Mouse (Mus musculus) midbrain, embryonic 12.5 days (tissue): Measurements from ENCODE around the gene Zfp428. TPM values are rescaled to one million over a fixed set of nuclear protein-coding genes. Genes with fewer than 3 reads are reported as not detected.

Experiments used
- ATAC-seq: fragments of 200-750 bp; cut with Nextera tagmentation; 2 replicates; pipeline ENCODE4 v1.8.0; 2017; ENCODE audit warnings: low read depth, moderate TSS enrichment, moderate library complexity; ENCODE audit not compliant: low FRiP score
- H3K27ac ChIP-seq: fragments of 300-500 bp; sonication (generic); replicated peaks from 2 replicates; pipeline ENCODE4 v1.5.1; 2016; ENCODE audit warnings: mild to moderate bottlenecking
- H3K27me3 ChIP-seq: fragments of 300-500 bp; sonication (generic); 2 replicates; pipeline ENCODE4 v1.6.1; 2016; ENCODE audit warnings: mild to moderate bottlenecking
- H3K36me3 ChIP-seq: fragments of 300-500 bp; sonication (generic); 2 replicates; pipeline ENCODE4 v1.6.1; 2016
- H3K4me1 ChIP-seq: fragments of 300-500 bp; sonication (generic); 2 replicates; pipeline ENCODE4 v1.6.1; 2016
- H3K4me2 ChIP-seq: fragments of 300-500 bp; sonication (generic); replicated peaks from 2 replicates; pipeline ENCODE4 v1.6.1; 2016; ENCODE audit warnings: mild to moderate bottlenecking, moderate library complexity
- H3K4me3 ChIP-seq: fragments of 300-500 bp; sonication (generic); 2 replicates; pipeline ENCODE4 v1.5.1; 2016; ENCODE audit warnings: mild to moderate bottlenecking
- H3K9ac ChIP-seq: fragments of 300-500 bp; sonication (generic); replicated peaks from 2 replicates; pipeline ENCODE4 v1.6.1; 2016; ENCODE audit warnings: mild to moderate bottlenecking, moderate library complexity
- H3K9me3 ChIP-seq: fragments of 300-500 bp; sonication (generic); 2 replicates; pipeline ENCODE4 v1.6.1; 2016; ENCODE audit warnings: mild to moderate bottlenecking
- WGBS: fragments of 180-500 bp; shearing (Covaris S2); methylation state at CpG from one replicate; pipeline ENCODE4 v1.1.7; 2016; 5-methylcytosine and 5-hydroxymethylcytosine counted together
- polyA plus RNA-seq: library from polyadenylated mRNA; unstranded; fragments of >200 nt; fragmentation: Nextera tagmentation; extraction: Ambion mirVana; gene quantifications from 2 replicates; pipeline ENCODE4 v1.2.1, GENCODE M21; 2016

Zfp428 gene
- polyA plus RNA-seq, 1 experiment from 2014 or later = 178 TPM

- no peak overlapping the region for H3K9ac ChIP-seq
- H3K4me3 ChIP-seq = no peak overlapping the region
- H3K27ac ChIP-seq = no peak overlapping the region
- no peaks in the 10 kb centered on the region; the same call in 1 of the 2 replicates for H3K9me3 ChIP-seq
- ATAC-seq = no peak
- WGBS = 79% methylated on average over 7 of the region's 7 CpGs
- no peaks in the 10 kb centered on the region; the same call in 1 of the 2 replicates for H3K27me3 ChIP-seq
- H3K4me1 ChIP-seq = 0 out of 2 replicates have a peak, but pooled peaks cover 3% of the 10 kb centered on the region
- no peaks in the 10 kb centered on the region for H3K36me3 ChIP-seq
- no peak overlapping the region for H3K4me2 ChIP-seq
Measured at GRCm38 (mm10) chr7:24472937-24473336, 33.9 kb upstream of the Zfp428 start.

GRCm38 (mm10) chr7:24473913-24474529, 32.8 kb upstream of the Zfp428 start:
- Histone ChIP-seq H3K4me2 (no peak overlapping the region), H3K27me3 (peaks cover 10% of the 10 kb centered on the region; the same call in 1 of the 2 replicates), H3K9ac (no peak overlapping the region), H3K36me3 (no peaks in the 10 kb centered on the region), H3K4me1 (0 out of 2 replicates have a peak, but pooled peaks cover 3% of the 10 kb centered on the region), H3K9me3 (no peaks in the 10 kb centered on the region; the same call in 1 of the 2 replicates), H3K4me3 (no peak overlapping the region), H3K27ac (no peak overlapping the region)
- peak; percentile 61; the same call in 1 of the 2 replicates for ATAC-seq
- WGBS = 47% methylated on average over 10 of the region's 10 CpGs

- Histone ChIP-seq H3K9me3 (no peaks in the 10 kb centered on the region), H3K36me3 (no peaks in the 10 kb centered on the region), H3K27me3 (peaks cover 19% of the 10 kb centered on the region), H3K9ac (no peak overlapping the region), H3K4me1 (peaks cover 12% of the 10 kb centered on the region), H3K4me3 (no peak overlapping the region), H3K4me2 (no peak overlapping the region), H3K27ac (no peak overlapping the region)
- no peak for ATAC-seq
- 45% methylated on average over 20 of the region's 21 CpGs for WGBS
Measured at GRCm38 (mm10) chr7:24474811-24475506, 31.8 kb upstream of the Zfp428 start.

- no peak for ATAC-seq
- H3K4me2 ChIP-seq = no peak overlapping the region
- peaks cover 23% of the 10 kb centered on the region for H3K4me1 ChIP-seq
- H3K27me3 ChIP-seq = peaks cover 33% of the 10 kb centered on the region
- WGBS = 76% methylated on average over 8 of the region's 8 CpGs
- H3K9ac ChIP-seq = no peak overlapping the region
- no peak overlapping the region for H3K27ac ChIP-seq
- H3K36me3 ChIP-seq = no peaks in the 10 kb centered on the region
- H3K4me3 ChIP-seq = no peak overlapping the region
- H3K9me3 ChIP-seq = no peaks in the 10 kb centered on the region
Measured at GRCm38 (mm10) chr7:24476338-24476737, 30.5 kb upstream of the Zfp428 start.

GRCm38 (mm10) chr7:24476856-24477255, 29.9 kb upstream of the Zfp428 start:
- 86% methylated on average over 7 of the region's 7 CpGs for WGBS
- no peak for ATAC-seq
- no peaks in the 10 kb centered on the region for H3K36me3 ChIP-seq
- peaks cover 26% of the 10 kb centered on the region for H3K4me1 ChIP-seq
- H3K27me3 ChIP-seq = peaks cover 36% of the 10 kb centered on the region
- no peak overlapping the region for H3K9ac ChIP-seq
- H3K4me3 ChIP-seq = no peak overlapping the region
- no peak overlapping the region for H3K4me2 ChIP-seq
- no peaks in the 10 kb centered on the region for H3K9me3 ChIP-seq
- H3K27ac ChIP-seq = no peak overlapping the region

- Histone ChIP-seq H3K4me3 (no peak overlapping the region), H3K9me3 (no peaks in the 10 kb centered on the region), H3K27me3 (peaks cover 36% of the 10 kb centered on the region), H3K4me1 (peaks cover 37% of the 10 kb centered on the region), H3K27ac (no peak overlapping the region), H3K9ac (no peak overlapping the region), H3K4me2 (no peak overlapping the region), H3K36me3 (no peaks in the 10 kb centered on the region)
- 90% methylated on average over 5 of the region's 5 CpGs for WGBS
- ATAC-seq = no peak
Measured at GRCm38 (mm10) chr7:24478911-24479310, 27.9 kb upstream of the Zfp428 start.

- H3K4me3 ChIP-seq = no peak overlapping the region
- no peak overlapping the region for H3K27ac ChIP-seq
- H3K4me1 ChIP-seq = peaks cover 45% of the 10 kb centered on the region
- 0 out of 2 replicates have a peak overlapping the region, but pooled peaks have one; percentile 92 for H3K4me2 ChIP-seq
- ATAC-seq = no peak
- peaks cover 36% of the 10 kb centered on the region for H3K27me3 ChIP-seq
- 86% methylated on average over 2 of the region's 2 CpGs for WGBS
- no peaks in the 10 kb centered on the region for H3K36me3 ChIP-seq
- H3K9ac ChIP-seq = peak overlapping the region; percentile 24; the same call in 1 of the 2 replicates
- no peaks in the 10 kb centered on the region for H3K9me3 ChIP-seq
Measured at GRCm38 (mm10) chr7:24479685-24480084, 27.1 kb upstream of the Zfp428 start.

- Histone ChIP-seq H3K4me1 (peaks cover 49% of the 10 kb centered on the region), H3K9me3 (no peaks in the 10 kb centered on the region), H3K36me3 (no peaks in the 10 kb centered on the region), H3K4me3 (peak overlapping the region; percentile 89; the same call in 1 of the 2 replicates), H3K4me2 (peak overlapping the region; percentile 92), H3K27me3 (peaks cover 36% of the 10 kb centered on the region), H3K27ac (no peak overlapping the region), H3K9ac (peak overlapping the region; percentile 24; the same call in 1 of the 2 replicates)
- WGBS = 61% methylated on average over 18 of the region's 18 CpGs
- ATAC-seq = no peak
Measured at GRCm38 (mm10) chr7:24480121-24480941, 26.5 kb upstream of the Zfp428 start.

GRCm38 (mm10) chr7:24480986-24481473, 25.8 kb upstream of the Zfp428 start:
- Histone ChIP-seq H3K27ac (no peak overlapping the region; the same call in 1 of the 2 replicates), H3K36me3 (no peaks in the 10 kb centered on the region), H3K9me3 (no peaks in the 10 kb centered on the region), H3K4me3 (peak overlapping the region; percentile 89), H3K4me2 (peak overlapping the region; percentile 92), H3K9ac (peak overlapping the region; percentile 95), H3K27me3 (peaks cover 36% of the 10 kb centered on the region), H3K4me1 (peaks cover 56% of the 10 kb centered on the region)
- peak; percentile 21 for ATAC-seq
- 13% methylated on average over 14 of the region's 14 CpGs for WGBS

GRCm38 (mm10) chr7:24481474-24482207, 25.2 kb upstream of the Zfp428 start, which contains the start of gene Cadm4:
Cadm4 (plus strand) TSS chr7:24482023.
- H3K27ac ChIP-seq = peak within 1 kb of the TSS; percentile 79
- WGBS = under 1% methylated on average over 77 of the region's 83 CpGs
- no peaks in the 10 kb centered on the region for H3K36me3 ChIP-seq
- H3K4me3 ChIP-seq = peak within 1 kb of the TSS; percentile 89
- peak; percentile 85 for ATAC-seq
- peaks cover 36% of the 10 kb centered on the region for H3K27me3 ChIP-seq
- H3K9ac ChIP-seq = peak within 1 kb of the TSS; percentile 95
- H3K9me3 ChIP-seq = no peaks in the 10 kb centered on the region
- H3K4me1 ChIP-seq = peaks cover 62% of the 10 kb centered on the region
- H3K4me2 ChIP-seq = peak within 1 kb of the TSS; percentile 92
